Mouse (Mus musculus) thymus, adult 2 months (tissue): ENCODE measurements around the gene Nmral1.

Experiments used
- CTCF ChIP-seq: fragments of 200-500 bp; IDR thresholded peaks from 2 replicates; pipeline ENCODE4 v1.5.1; 2012; ENCODE audit warnings: mild to moderate bottlenecking, control low read depth, low read length, moderate library complexity, borderline replicate concordance; ENCODE audit not compliant: control insufficient read depth, poor library complexity, insufficient read depth; ENCODE audit errors: extremely low read depth
- POLR2A ChIP-seq: fragments of 200-500 bp; IDR thresholded peaks from 2 replicates; pipeline ENCODE4 v1.6.1; 2012; ENCODE audit warnings: mild to moderate bottlenecking, low read length, control low read depth, moderate library complexity; ENCODE audit not compliant: control insufficient read depth, poor library complexity, insufficient read depth; ENCODE audit errors: extremely low read depth

GRCm38 (mm10) chr16:4683193-4683580 is 36.0 kb downstream of the Nmral1 start:
- TF ChIP-seq POLR2A = no peak
- TF ChIP-seq CTCF = no peak
